Mouse (Mus musculus): ENCODE data around the gene Isca1.

DNA sequence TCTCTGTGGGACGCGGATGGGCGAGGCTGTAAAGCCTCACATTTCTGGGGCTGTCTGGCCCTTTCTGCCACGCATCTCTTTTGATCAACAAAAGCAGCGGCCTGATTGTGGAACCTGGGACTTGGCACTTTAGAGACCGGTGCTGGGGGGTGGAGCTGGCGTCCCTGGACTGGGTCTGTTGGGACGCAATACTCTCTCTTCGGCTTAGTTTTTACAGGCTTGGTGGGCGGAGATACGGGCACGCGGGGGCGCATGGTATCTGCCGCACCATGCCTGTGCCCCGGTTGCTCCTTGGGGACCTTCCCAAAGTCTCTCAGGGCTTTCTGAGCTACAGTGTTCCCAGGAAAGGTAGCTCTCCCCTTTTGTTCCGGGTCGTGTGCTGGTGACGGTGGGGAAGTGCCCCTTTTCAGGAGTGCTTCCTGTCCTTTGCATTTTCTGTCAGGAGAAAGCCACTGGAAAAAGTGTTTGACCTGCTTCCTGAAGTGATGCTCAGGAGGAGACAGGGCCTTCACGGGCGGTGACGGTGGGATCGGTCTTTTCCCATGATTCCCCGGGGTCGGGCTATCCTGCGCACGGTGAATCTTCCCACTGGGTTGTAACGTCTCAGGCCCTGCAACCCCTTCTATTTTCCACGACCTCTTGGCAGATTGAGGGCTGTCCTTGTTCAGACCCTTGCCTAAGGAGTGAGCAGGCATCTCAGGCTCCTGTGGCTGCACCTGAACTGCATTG lies 43.3 kb downstream of the Isca1 start:
- TF ChIP-seq POLR2A (IDR thresholded peaks at IDR 0.05; ENCODE audit: low read depth, low read length), result no peak
- TF ChIP-seq CTCF (IDR thresholded peaks at IDR 0.05; ENCODE audit: borderline replicate concordance, insufficient read depth, low read length), result no peak

Data from embryonic fibroblast, embryonic 13.5 days (primary cell).